Comparison of ENCODE assay signal across 11 mouse cellular contexts in the genomic region with DNA sequence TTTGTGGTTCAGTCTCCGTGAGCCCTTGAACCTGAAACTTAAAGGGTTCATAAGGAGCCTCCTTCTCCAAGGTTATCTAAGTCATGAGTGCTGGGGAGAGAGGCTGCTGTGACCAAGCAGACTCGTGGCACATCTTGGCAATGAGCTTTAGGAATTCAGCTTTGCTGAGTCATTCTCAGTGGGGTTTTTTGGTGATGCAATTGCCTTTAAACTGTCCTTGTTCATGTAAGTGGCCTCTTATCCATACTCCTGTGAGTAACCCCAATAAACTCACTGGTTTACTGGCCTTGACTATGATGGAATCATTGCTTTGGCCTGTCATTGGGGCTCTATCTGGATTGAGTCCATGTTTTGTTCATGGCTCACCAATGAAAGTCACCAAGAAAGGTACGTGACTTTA.
"Had no signal": no experiment of that assay in that cellular context is flagged by ENCODE, and none has a peak within 500 bp of the region (broad histone marks: within the 10 kb centered on the region; RNA-seq: fewer than 3 reads in every experiment).

No protein-coding gene starts in this region.

- H3K4me2 ChIP-seq: liver, embryonic 11.5 days; liver, embryonic 15.5 days; midbrain, embryonic 13.5 days; neural tube, embryonic 15.5 days had no signal

- H3K9ac ChIP-seq: liver, embryonic 15.5 days; midbrain, embryonic 13.5 days; neural tube, embryonic 15.5 days had no signal

- H3K27me3 ChIP-seq: liver, embryonic 15.5 days; midbrain, embryonic 13.5 days; neural tube, embryonic 15.5 days had no signal

- H3K27ac ChIP-seq: left cerebral cortex, adult 2 months; limb, embryonic 10.5 days; liver, embryonic 15.5 days; midbrain, embryonic 13.5 days; neural tube, embryonic 15.5 days; stomach, postnatal 0 days had no signal

- H3K4me3 ChIP-seq: left cerebral cortex, adult 2 months; limb, embryonic 10.5 days; liver, embryonic 15.5 days; midbrain, embryonic 13.5 days; neural tube, embryonic 15.5 days had no signal

- H3K4me1 ChIP-seq: limb, embryonic 10.5 days; liver, embryonic 15.5 days had no signal

- H3K9me3 ChIP-seq: limb, embryonic 10.5 days; liver, embryonic 15.5 days; midbrain, embryonic 13.5 days; neural tube, embryonic 15.5 days had no signal

- H3K36me3 ChIP-seq: limb, embryonic 10.5 days; liver, embryonic 15.5 days; midbrain, embryonic 13.5 days; neural tube, embryonic 15.5 days had no signal

- DNase-seq: kidney, postnatal 14 days; lung, adult 2 months; lung, postnatal 36 days; thymus, postnatal 14 days had no signal
